Mouse (Mus musculus): ENCODE measurements around the gene Hnrnpll.

DNA sequence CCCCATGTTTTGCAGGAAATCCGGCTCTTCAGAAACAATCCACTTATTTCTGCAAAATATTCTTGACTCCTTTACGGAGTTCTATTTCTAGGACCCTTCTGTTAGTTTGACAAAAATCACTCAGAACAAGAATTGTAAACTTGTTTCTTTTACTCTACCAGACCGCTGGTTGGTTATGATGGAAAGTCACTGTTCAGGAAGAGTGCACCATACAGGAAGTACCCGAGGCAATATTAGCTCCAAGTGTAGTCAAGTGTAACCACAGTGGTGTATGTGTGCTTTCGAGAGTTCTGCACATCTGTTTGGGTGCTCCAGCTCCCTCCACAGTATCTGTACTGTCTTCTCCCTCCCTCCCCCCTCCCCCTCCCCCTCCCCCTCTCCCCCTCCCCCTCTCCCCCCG is 5.1 kb upstream of the Hnrnpll start:
- TF ChIP-seq MAX (IDR thresholded peaks at IDR 0.05) (no peak), CTCF (IDR thresholded peaks at IDR 0.05; ENCODE audit: control insufficient read depth, insufficient read depth, insufficient read length) (no peak), USF1 (IDR thresholded peaks at IDR 0.05; ENCODE audit: low read depth) (no peak)

Data from C2C12 (cell line).